Mouse (Mus musculus) ovary, postnatal 14 days (tissue): ENCODE measurements around the gene Cib4.
A peak's percentile ranks its signal among the peaks of the same experiment; 100 is the strongest.

Experiments
- DNase-seq: peaks from one replicate; pipeline ENCODE4 v3.0.0; 2022; ENCODE audit warnings: low spot score

The Cib4 gene

GRCm38 (mm10) chr5:30545698-30546097, at the start of gene Cib4:
Cib4 (minus strand) TSS chr5:30545836.
- no peak for DNase-seq

GRCm38 (mm10) chr5:30594953-30595560, 49.4 kb upstream of the Cib4 start:
- DNase-seq, result no peak

DNA sequence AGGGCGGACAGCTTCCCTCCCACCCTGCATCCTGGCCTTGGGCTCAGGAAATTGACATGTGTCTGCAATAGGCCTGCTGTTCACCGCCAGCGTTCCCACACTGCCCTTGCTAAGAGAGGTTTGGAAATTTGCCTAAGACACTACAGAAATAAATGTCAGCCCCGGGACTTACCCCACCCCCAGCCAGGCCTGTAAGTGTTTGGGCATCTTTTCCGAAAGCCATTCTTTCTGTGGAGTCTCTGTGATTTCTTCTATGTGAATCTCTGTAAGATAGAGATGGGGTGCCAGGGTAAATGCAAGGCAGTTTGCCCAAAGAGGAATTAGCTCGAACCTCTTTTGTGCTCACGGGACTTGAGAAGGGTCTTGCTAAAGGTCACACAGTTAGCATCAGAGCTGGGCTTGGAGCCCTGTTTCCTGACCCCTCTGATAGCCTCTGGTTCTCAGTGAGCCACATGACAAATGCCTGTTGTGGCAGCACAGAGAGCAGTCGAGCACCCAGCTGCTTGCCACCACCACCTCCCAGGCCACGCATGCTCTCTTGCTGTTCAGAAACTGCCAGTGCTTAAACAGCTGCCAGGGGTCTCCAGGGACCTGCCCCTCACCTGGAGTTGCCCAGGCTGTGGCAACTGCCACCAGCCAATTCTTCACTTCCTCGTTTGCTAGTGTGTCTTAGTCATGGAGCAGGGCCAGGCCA, 48.3 kb upstream of the Cib4 start:
- no peak for DNase-seq

DNA sequence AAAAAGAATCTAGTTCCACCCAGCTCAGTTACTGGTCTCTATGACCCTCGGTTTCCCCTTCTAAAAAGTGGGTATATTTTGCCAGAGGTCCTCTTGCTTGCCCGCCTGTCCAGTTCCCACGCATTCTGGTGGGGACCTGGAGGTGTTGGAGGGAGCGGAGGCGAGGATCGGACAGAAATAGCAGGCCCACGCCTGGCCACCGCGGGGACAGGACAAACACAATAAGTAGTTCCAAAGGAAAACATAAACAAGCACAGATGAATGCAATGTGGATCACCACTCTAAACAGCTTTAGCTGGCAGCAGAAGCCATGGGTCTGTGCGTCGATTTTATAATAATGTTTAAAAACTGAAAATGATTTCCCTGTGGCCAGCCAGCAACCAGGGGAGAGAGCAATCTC, 47.7 kb upstream of the Cib4 start:
- DNase-seq, result no peak

DNA sequence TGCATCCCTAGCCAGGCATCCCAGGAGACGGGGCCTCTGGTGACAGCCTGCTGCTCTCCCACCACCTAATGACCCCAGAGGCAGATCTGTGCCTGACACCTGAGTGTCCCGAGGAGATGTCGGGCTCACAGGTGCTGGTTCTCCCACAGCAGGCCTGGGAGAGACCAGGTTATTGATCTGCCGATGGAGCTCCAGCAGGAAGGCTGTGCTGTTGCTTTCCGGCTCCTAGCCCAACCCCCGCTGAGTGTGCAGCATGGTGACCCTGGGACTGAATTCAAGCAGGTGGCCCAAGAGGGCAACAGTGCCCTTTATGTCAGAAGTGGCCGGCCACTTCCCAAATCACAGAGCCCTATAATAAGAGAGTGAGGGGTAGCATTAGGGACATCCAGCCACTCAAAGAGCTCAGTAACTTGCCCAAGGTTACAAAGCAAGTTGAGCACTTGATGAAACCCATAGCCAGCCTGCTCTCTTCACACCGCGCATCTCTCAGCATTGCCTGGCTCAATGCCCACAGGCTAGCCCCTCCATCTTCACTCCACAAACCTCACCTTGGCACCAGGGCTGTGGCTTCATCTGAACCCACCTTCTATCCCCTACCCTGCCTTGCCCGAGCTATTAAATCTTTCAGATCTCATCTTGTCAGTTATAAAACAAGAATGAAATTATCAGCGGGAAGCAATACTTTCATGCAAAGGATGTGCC, 46.8 kb upstream of the Cib4 start:
- DNase-seq, result no peak

DNA sequence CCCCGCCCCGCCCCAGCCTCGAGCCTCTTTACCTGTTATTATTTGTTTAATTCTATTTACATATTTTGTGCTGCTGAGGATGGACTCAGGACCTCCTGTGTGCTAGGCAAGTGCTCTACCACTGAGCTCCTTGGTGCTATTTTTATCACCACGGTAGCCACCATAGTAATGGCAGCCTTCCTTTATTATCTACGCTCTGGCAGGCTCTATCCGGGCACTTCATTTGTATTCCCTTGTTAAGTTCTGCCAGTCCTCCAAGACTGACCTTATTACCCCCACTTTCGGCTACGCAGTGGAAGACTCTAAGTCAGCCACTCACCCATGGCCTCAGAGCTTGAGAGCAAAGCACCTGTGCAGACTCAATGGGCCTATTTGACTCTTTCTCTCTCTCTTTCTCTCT, 46.1 kb upstream of the Cib4 start:
- DNase-seq, result no peak

DNA sequence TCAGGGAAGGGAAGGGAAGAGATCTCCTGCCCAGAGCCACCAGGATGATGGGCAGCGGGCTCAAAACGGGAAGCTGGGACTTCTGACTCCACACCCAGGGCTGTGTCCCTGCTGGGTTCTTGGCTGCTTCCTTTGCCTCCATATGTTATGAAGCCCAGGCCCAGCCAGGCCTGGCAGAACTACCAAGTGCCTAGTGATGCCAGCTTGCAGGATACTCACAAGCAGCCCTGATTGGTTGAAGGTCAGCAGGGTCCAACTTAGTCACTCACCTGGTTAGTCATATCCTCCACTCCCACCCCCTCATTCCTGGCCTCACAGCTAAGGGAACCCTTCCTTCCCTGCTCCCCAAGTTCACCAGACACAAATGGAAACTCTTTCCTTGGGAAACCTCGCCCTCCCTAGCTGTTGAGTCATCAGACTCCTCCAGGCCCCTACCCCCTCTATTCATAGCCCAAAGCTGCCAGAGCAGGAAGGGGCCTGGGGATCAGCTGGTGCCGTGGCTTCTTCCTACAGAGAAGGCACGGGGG, 45.6 kb upstream of the Cib4 start:
- DNase-seq, result no peak

DNA sequence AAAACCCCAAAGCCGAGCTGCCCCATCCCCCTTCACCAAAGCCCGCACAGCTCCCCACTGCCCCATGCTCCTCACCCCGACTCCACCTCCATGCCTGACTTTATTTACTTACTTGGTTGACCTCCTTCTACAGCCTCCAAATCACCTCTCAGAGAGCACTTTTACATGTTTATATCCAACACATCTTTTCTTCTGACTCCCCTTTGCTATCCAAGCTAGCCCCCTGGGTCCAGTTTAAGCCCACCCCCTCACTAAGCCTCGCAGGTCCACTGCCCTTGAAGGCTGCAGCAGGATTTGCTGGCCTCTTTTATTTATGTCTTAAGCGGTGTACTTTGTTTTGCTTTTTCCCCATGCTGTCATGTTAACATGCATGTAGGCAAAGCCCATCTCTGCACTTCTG, 44.6 kb upstream of the Cib4 start:
- no peak for DNase-seq

DNA sequence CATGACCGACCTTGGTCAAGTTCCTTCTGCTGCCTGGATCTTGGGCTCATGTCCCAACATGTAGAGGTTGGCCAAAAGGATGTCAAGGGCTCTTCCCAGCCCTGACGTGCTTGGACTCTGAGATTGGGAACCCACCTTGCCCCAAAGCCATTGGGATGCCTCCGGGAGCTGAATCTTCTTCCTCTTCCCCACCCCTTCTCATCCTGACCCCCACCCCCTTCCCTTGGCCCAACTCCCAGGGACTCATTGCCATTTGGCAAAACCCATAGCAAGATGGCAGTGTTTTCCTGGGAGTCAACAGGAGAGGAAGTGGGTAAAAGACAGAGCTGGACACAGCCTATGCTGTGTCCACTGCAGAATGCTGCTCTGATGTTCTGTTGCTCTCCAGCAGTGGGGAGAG, 43.9 kb upstream of the Cib4 start:
- DNase-seq, result no peak

DNA sequence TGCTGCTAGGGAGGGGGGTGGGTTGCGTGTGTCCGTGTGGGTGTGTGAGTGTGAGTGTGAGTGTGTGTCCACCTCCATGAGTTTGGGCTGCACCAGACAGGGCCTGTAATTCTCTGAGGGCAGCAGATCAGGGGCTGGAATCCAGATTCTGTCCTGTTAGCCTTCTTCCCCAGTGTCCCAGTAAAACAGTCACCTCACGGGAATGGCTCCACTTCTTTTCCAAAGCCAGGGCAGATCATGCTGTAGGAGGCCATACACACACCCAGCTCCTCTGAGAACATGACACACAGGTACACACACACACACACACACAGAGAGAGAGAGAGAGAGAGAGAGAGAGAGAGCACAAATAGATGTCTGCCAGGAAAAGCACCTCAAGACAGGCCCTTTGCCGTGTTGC, 43.4 kb upstream of the Cib4 start:
- no peak for DNase-seq

- DNase-seq, result no peak
Measured at GRCm38 (mm10) chr5:30588301-30588968, 42.8 kb upstream of the Cib4 start.

DNA sequence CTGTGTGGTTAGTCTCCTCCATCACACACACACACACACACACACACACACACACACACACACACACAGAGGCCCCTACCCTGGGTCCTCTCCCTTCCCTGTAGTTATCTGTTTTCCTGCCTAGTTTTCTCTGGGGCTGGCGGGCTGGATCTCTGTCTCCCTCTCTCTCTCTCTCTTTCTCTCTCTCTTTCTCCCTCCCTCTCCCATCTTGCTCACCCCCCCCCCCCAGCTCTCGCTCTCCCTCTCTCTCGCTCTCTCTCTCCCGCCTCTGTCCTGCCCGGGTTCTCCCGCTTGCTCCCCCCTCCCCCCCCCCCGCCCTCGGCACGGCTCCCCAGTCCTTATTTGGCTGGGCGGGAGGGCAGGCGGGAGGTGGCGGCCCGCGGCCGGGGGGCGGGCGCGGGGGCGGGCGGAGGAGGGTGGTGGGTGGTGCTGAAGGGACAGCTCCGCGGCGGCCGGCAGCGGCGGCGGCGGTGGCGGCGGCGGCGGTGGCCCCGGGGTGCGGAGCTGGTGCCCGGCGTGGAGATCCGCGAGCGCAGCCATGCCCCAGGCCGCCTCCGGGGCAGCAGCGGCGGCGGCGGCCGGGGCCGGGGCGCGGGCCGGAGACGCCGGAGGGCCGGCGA, 42.2 kb upstream of the Cib4 start, which contains the start of gene Kcnk3:
Gene Kcnk3 (plus strand): TSS at position 490 of the 620 bp plus-strand sequence.
- DNase-seq, result peak; percentile 72

DNA sequence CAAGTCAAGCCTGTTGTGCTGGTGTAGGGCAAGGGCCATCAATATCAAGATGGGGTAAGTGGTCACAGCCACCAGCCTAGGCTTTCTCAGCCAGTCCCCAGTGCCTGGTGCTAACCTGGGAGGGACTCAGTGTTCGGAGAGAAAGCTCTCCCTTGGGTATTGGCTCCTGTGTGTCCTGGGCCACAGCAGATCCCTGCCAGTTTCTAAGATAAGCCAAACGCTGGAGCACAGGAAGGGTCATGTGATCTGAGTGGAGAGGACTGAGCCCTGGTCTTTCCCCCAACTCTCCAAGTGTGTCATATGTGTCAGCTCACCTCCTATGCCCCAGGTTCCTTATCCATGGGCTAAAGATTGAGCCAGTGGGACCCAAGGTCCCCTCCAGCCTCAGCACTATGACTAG, 41.5 kb upstream of the Cib4 start:
- DNase-seq, result no peak

DNA sequence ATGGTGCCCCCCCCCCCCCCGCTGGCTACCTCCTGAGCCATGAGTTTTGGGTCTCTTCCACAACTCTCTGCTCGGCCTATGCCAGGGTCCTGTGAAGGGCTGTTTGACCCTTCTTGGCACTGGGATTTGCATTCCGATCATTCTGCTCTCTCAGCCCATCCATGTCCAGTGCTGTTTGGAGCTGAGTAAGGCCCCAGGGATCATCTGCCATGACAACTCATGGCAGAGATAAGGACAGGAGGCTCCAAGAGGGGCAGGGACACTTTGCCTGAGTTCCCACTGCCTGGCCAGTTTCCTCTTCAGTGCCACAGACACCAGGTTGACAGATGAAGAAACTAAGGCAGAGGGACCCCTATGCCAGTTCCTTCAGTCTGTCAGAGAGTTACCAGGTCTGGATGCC, 41.0 kb upstream of the Cib4 start:
- DNase-seq, result no peak

- DNase-seq, result no peak
Measured at GRCm38 (mm10) chr5:30582017-30582416, 36.4 kb upstream of the Cib4 start.

- no peak for DNase-seq
Measured at GRCm38 (mm10) chr5:30580725-30581124, 35.1 kb upstream of the Cib4 start.

DNA sequence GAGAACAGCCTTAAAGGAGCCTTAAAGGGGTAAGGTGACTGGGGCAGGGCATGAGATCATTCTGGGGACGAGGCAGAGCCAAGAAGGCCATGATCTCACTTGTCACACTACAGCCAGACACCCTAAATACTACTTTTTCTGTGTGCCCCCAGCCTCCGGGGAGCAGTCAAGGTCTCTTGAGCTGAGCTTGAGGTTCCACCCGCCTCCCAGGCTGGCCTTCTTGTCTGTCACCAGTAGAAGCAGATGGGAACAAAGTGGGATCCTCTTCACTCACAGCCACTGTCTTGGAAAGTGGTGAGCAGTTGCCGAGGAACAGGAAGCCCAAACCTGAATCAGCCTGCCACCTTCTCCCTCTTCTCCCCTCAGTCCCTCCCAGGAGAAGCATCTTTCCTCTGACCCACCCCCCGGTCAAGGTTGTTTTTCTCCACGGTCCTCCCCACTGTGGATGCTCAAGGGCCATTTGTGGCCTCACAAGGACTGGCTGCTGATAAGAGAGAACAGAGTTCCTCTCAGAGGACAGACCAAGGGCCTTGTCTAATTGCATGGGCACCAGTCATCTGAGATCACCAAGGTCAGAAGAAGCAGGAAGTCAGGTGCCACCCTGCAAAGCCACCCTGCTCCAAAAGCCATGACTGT, 32.9 kb upstream of the Cib4 start:
- DNase-seq, result no peak

- no peak for DNase-seq
Measured at GRCm38 (mm10) chr5:30577654-30578310, 32.1 kb upstream of the Cib4 start.

- DNase-seq, result no peak
Measured at GRCm38 (mm10) chr5:30577251-30577650, 31.6 kb upstream of the Cib4 start.

- no peak for DNase-seq
Measured at GRCm38 (mm10) chr5:30576233-30576632, 30.6 kb upstream of the Cib4 start.

DNA sequence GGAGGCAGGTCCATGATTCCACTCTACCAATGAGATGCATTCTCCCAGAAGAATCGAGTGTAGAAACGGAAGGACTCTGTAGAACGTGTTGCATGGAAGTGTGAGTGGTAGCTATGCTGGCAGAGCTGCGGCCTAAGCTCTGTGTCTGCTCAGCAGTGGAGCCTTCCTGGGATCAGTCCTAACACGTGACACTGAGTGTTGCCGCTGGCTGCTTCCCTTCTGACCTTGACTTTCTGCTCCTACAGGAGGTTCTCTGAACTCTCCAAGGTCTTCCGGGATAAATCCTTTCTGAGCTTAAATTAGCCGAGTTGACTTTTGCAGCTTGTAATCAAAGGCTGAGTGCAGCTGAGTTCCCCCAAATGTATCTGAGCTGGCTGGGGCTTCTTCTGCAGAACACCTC, 28.7 kb upstream of the Cib4 start:
- no peak for DNase-seq
